Mouse (Mus musculus) midbrain, embryonic 12.5 days (tissue): ENCODE results near the gene Tpo. TPM values are rescaled to one million over a fixed set of nuclear protein-coding genes. Genes with fewer than 3 reads are reported as not detected.
A peak's percentile ranks its signal among the peaks of the same experiment; 100 is the strongest.

Source experiments
- ATAC-seq: fragments of 200-750 bp; cut with Nextera tagmentation; 2 replicates; pipeline ENCODE4 v1.8.0; 2017; ENCODE audit warnings: low read depth, moderate TSS enrichment, moderate library complexity; ENCODE audit not compliant: low FRiP score
- H3K27ac ChIP-seq: fragments of 300-500 bp; sonication (generic); replicated peaks from 2 replicates; pipeline ENCODE4 v1.5.1; 2016; ENCODE audit warnings: mild to moderate bottlenecking
- H3K27me3 ChIP-seq: fragments of 300-500 bp; sonication (generic); 2 replicates; pipeline ENCODE4 v1.6.1; 2016; ENCODE audit warnings: mild to moderate bottlenecking
- H3K36me3 ChIP-seq: fragments of 300-500 bp; sonication (generic); 2 replicates; pipeline ENCODE4 v1.6.1; 2016
- H3K4me1 ChIP-seq: fragments of 300-500 bp; sonication (generic); 2 replicates; pipeline ENCODE4 v1.6.1; 2016
- H3K4me2 ChIP-seq: fragments of 300-500 bp; sonication (generic); replicated peaks from 2 replicates; pipeline ENCODE4 v1.6.1; 2016; ENCODE audit warnings: mild to moderate bottlenecking, moderate library complexity
- H3K4me3 ChIP-seq: fragments of 300-500 bp; sonication (generic); 2 replicates; pipeline ENCODE4 v1.5.1; 2016; ENCODE audit warnings: mild to moderate bottlenecking
- H3K9ac ChIP-seq: fragments of 300-500 bp; sonication (generic); replicated peaks from 2 replicates; pipeline ENCODE4 v1.6.1; 2016; ENCODE audit warnings: mild to moderate bottlenecking, moderate library complexity
- H3K9me3 ChIP-seq: fragments of 300-500 bp; sonication (generic); 2 replicates; pipeline ENCODE4 v1.6.1; 2016; ENCODE audit warnings: mild to moderate bottlenecking
- WGBS: fragments of 180-500 bp; shearing (Covaris S2); methylation state at CpG from one replicate; pipeline ENCODE4 v1.1.7; 2016; 5-methylcytosine and 5-hydroxymethylcytosine counted together
- polyA plus RNA-seq: library from polyadenylated mRNA; unstranded; fragments of >200 nt; fragmentation: Nextera tagmentation; extraction: Ambion mirVana; gene quantifications from 2 replicates; pipeline ENCODE4 v1.2.1, GENCODE M21; 2016

The Tpo gene
- polyA plus RNA-seq, 1 experiment from 2014 or later = not detected

GRCm38 (mm10) chr12:30067806-30068205 is 64.6 kb downstream of the Tpo start:
- Histone ChIP-seq H3K27me3 (no peaks in the 10 kb centered on the region), H3K27ac (no peak overlapping the region), H3K36me3 (no peaks in the 10 kb centered on the region), H3K4me2 (no peak overlapping the region), H3K4me3 (no peak overlapping the region), H3K4me1 (no peaks in the 10 kb centered on the region), H3K9ac (no peak overlapping the region), H3K9me3 (no peaks in the 10 kb centered on the region)
- whole genome bisulfite sequencing = 89% methylated on average over 2 of the region's 2 CpGs
- ATAC-seq = no peak

- H3K4me3 ChIP-seq = no peak overlapping the region
- no peaks in the 10 kb centered on the region for H3K36me3 ChIP-seq
- ATAC-seq = no peak
- no peaks in the 10 kb centered on the region for H3K4me1 ChIP-seq
- no peak overlapping the region for H3K9ac ChIP-seq
- no peaks in the 10 kb centered on the region for H3K27me3 ChIP-seq
- no peaks in the 10 kb centered on the region for H3K9me3 ChIP-seq
- no peak overlapping the region for H3K27ac ChIP-seq
- H3K4me2 ChIP-seq = no peak overlapping the region
- 42% methylated on average over 6 of the region's 6 CpGs for WGBS
Observed at GRCm38 (mm10) chr12:30062118-30062505, 70.3 kb downstream of the Tpo start.

GRCm38 (mm10) chr12:30061503-30062117 is 70.8 kb downstream of the Tpo start:
- no peak overlapping the region for H3K4me3 ChIP-seq
- ATAC-seq = no peak
- no peaks in the 10 kb centered on the region for H3K9me3 ChIP-seq
- H3K27ac ChIP-seq = no peak overlapping the region
- H3K36me3 ChIP-seq = no peaks in the 10 kb centered on the region
- no peaks in the 10 kb centered on the region for H3K27me3 ChIP-seq
- WGBS = 15% methylated on average over 1 of the region's 1 CpGs
- no peak overlapping the region for H3K9ac ChIP-seq
- H3K4me2 ChIP-seq = no peak overlapping the region
- H3K4me1 ChIP-seq = no peaks in the 10 kb centered on the region

GRCm38 (mm10) chr12:30058044-30058443 is 74.4 kb downstream of the Tpo start:
- WGBS = 79% methylated on average over 6 of the region's 6 CpGs
- no peak overlapping the region for H3K9ac ChIP-seq
- ATAC-seq = no peak
- no peaks in the 10 kb centered on the region for H3K4me1 ChIP-seq
- no peak overlapping the region for H3K4me3 ChIP-seq
- no peaks in the 10 kb centered on the region for H3K36me3 ChIP-seq
- H3K4me2 ChIP-seq = no peak overlapping the region
- H3K27me3 ChIP-seq = no peaks in the 10 kb centered on the region
- no peaks in the 10 kb centered on the region for H3K9me3 ChIP-seq
- no peak overlapping the region for H3K27ac ChIP-seq

GRCm38 (mm10) chr12:30054761-30055540 is 77.5 kb downstream of the Tpo start:
- no peaks in the 10 kb centered on the region for H3K4me1 ChIP-seq
- H3K27me3 ChIP-seq = no peaks in the 10 kb centered on the region
- no peak overlapping the region for H3K4me3 ChIP-seq
- H3K27ac ChIP-seq = no peak overlapping the region
- no peaks in the 10 kb centered on the region for H3K36me3 ChIP-seq
- no peak overlapping the region for H3K4me2 ChIP-seq
- no peak overlapping the region for H3K9ac ChIP-seq
- WGBS = 93% methylated on average over 11 of the region's 11 CpGs
- ATAC-seq = no peak
- no peaks in the 10 kb centered on the region for H3K9me3 ChIP-seq

GRCm38 (mm10) chr12:30050235-30050634 is 82.2 kb downstream of the Tpo start:
- WGBS = 20% methylated on average over 4 of the region's 4 CpGs
- Histone ChIP-seq H3K4me3 (no peak overlapping the region), H3K9ac (no peak overlapping the region), H3K27me3 (no peaks in the 10 kb centered on the region), H3K36me3 (no peaks in the 10 kb centered on the region), H3K9me3 (no peaks in the 10 kb centered on the region), H3K4me1 (no peaks in the 10 kb centered on the region), H3K4me2 (no peak overlapping the region), H3K27ac (no peak overlapping the region)
- peak; percentile 49; the same call in 1 of the 2 replicates for ATAC-seq

- no peak overlapping the region for H3K4me3 ChIP-seq
- H3K4me2 ChIP-seq = no peak overlapping the region
- no peak overlapping the region for H3K9ac ChIP-seq
- no peaks in the 10 kb centered on the region for H3K4me1 ChIP-seq
- no peaks in the 10 kb centered on the region for H3K9me3 ChIP-seq
- no peaks in the 10 kb centered on the region for H3K27me3 ChIP-seq
- no peak for ATAC-seq
- WGBS = 81% methylated on average over 9 of the region's 9 CpGs
- H3K36me3 ChIP-seq = no peaks in the 10 kb centered on the region
- H3K27ac ChIP-seq = no peak overlapping the region
Observed at GRCm38 (mm10) chr12:30049818-30050217, 82.6 kb downstream of the Tpo start.

GRCm38 (mm10) chr12:30048848-30049247 is 83.6 kb downstream of the Tpo start:
- 89% methylated on average over 6 of the region's 6 CpGs for WGBS
- H3K4me2 ChIP-seq = no peak overlapping the region
- H3K4me3 ChIP-seq = no peak overlapping the region
- H3K27me3 ChIP-seq = no peaks in the 10 kb centered on the region
- H3K9me3 ChIP-seq = no peaks in the 10 kb centered on the region
- H3K27ac ChIP-seq = no peak overlapping the region
- H3K9ac ChIP-seq = no peak overlapping the region
- no peaks in the 10 kb centered on the region for H3K36me3 ChIP-seq
- ATAC-seq = no peak
- H3K4me1 ChIP-seq = no peaks in the 10 kb centered on the region

GRCm38 (mm10) chr12:30040150-30040549 is 92.3 kb downstream of the Tpo start:
- Histone ChIP-seq H3K27me3 (no peaks in the 10 kb centered on the region; the same call in 1 of the 2 replicates), H3K27ac (no peak overlapping the region), H3K4me2 (no peak overlapping the region), H3K9me3 (no peaks in the 10 kb centered on the region), H3K9ac (no peak overlapping the region), H3K4me3 (no peak overlapping the region), H3K36me3 (no peaks in the 10 kb centered on the region), H3K4me1 (peaks cover 20% of the 10 kb centered on the region)
- no peak for ATAC-seq
- WGBS = 26% methylated on average over 4 of the region's 4 CpGs

GRCm38 (mm10) chr12:30039565-30039964 is 92.9 kb downstream of the Tpo start:
- no peaks in the 10 kb centered on the region for H3K36me3 ChIP-seq
- H3K9ac ChIP-seq = no peak overlapping the region
- no peak overlapping the region for H3K27ac ChIP-seq
- H3K9me3 ChIP-seq = no peaks in the 10 kb centered on the region
- 39% methylated on average over 4 of the region's 4 CpGs for WGBS
- no peak overlapping the region for H3K4me3 ChIP-seq
- no peak for ATAC-seq
- no peak overlapping the region for H3K4me2 ChIP-seq
- peaks cover 20% of the 10 kb centered on the region for H3K4me1 ChIP-seq
- no peaks in the 10 kb centered on the region; the same call in 1 of the 2 replicates for H3K27me3 ChIP-seq

- Histone ChIP-seq H3K4me2 (no peak overlapping the region), H3K9me3 (no peaks in the 10 kb centered on the region), H3K27ac (peak overlapping the region; percentile 49), H3K4me1 (peaks cover 20% of the 10 kb centered on the region), H3K4me3 (no peak overlapping the region), H3K9ac (no peak overlapping the region), H3K36me3 (no peaks in the 10 kb centered on the region), H3K27me3 (no peaks in the 10 kb centered on the region; the same call in 1 of the 2 replicates)
- peak; percentile 76 for ATAC-seq
- 27% methylated on average over 4 of the region's 4 CpGs for WGBS
Observed at GRCm38 (mm10) chr12:30036569-30037055, 95.8 kb downstream of the Tpo start.

- Histone ChIP-seq H3K27me3 (no peaks in the 10 kb centered on the region; the same call in 1 of the 2 replicates), H3K27ac (peak overlapping the region; percentile 49), H3K9me3 (no peaks in the 10 kb centered on the region), H3K4me3 (no peak overlapping the region), H3K9ac (no peak overlapping the region), H3K4me1 (peaks cover 20% of the 10 kb centered on the region), H3K4me2 (no peak overlapping the region), H3K36me3 (no peaks in the 10 kb centered on the region)
- no peak for ATAC-seq
Observed at GRCm38 (mm10) chr12:30035841-30036568, 96.4 kb downstream of the Tpo start.
